Mouse (Mus musculus): ENCODE data around the gene Tmem189. TPM values are rescaled to one million over a fixed set of nuclear protein-coding genes. Genes with fewer than 3 reads are reported as not detected.

The Tmem189 gene
- polyA plus RNA-seq, 1 experiment = 288 TPM

- DNase-seq = no peak
- TF ChIP-seq POLR2A (IDR thresholded peaks at IDR 0.05; ENCODE audit: low read depth, low read length) (no peak), CTCF (conservative IDR thresholded peaks at IDR 0.05; ENCODE audit: insufficient read depth, insufficient read length, low read depth, low read length) (no peak)
- H3K36me3 ChIP-seq (ENCODE audit: control insufficient read depth, insufficient read depth, low read length) = no peaks in the 10 kb centered on the region
- no peaks in the 10 kb centered on the region for H3K27me3 ChIP-seq (replicated peaks; ENCODE audit: control insufficient read depth, insufficient read depth, low read length)
- 3% methylated on average over 12 of the region's 12 CpGs for WGBS
- peaks cover 33% of the 10 kb centered on the region for H3K4me1 ChIP-seq (ENCODE audit: control insufficient read depth, insufficient read depth, low read length)
- peak overlapping the region; percentile 83 for H3K4me3 ChIP-seq (ENCODE audit: insufficient read depth, low read depth, low read length)
- H3K27ac ChIP-seq (ENCODE audit: insufficient read depth, low read depth, low read length) = peak overlapping the region; percentile 86
Observed at GRCm38 (mm10) chr2:167660611-167660971, 29.0 kb downstream of the Tmem189 start.

- Histone ChIP-seq H3K27ac (ENCODE audit: insufficient read depth, low read depth, low read length) (peak overlapping the region; percentile 86), H3K4me1 (ENCODE audit: control insufficient read depth, insufficient read depth, low read length) (peaks cover 36% of the 10 kb centered on the region)
- no peak for TF ChIP-seq POLR2A (IDR thresholded peaks at IDR 0.05; ENCODE audit: low read depth, low read length)
- no peak for TF ChIP-seq CTCF (conservative IDR thresholded peaks at IDR 0.05; ENCODE audit: insufficient read depth, insufficient read length, low read depth, low read length)
Observed at GRCm38 (mm10) chr2:167659847-167660610, 29.6 kb downstream of the Tmem189 start.

DNA sequence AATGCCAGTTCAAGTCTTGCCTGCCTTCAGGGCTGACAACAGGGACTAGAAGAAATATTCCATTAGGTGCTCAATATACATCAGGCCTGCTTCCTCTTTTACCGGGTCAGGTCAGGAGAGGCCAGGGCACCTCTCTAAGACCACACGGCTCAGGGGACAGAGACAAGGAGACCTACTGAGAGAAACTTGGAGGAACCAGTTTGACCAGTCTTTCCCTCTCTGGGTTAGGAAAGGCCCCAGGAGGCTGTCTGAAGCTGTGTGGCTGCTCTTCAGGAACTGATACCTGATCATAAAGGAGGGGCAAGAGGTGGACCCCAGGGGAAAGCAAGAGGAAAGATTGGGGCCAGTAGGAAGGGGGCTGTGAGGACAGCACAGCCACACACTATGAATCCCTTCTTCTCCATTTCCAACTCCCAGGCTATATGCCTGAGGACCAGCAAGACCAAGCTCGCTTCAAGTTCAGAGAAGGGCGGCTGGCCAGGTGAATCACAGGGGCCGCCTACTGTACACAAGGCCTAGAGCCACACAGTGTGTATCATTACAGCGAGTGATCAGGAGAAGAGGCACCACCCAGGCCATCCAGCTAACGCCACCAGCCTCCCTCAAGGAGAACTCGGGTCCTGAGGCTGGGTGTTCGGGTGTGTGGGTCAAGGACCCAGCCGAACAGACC is 30.3 kb downstream of the Tmem189 start:
- H3K27ac ChIP-seq (ENCODE audit: insufficient read depth, low read depth, low read length) = peak overlapping the region; percentile 86

More at GRCm38 (mm10) chr2:167659847-167660610, 29.6 kb downstream of the Tmem189 start:
- H3K4me3 ChIP-seq (ENCODE audit: insufficient read depth, low read depth, low read length) = peak overlapping the region; percentile 83
- peak; percentile 96 for DNase-seq
- H3K36me3 ChIP-seq (ENCODE audit: control insufficient read depth, insufficient read depth, low read length) = no peaks in the 10 kb centered on the region
- 15% methylated on average over 13 of the region's 13 CpGs for WGBS
- H3K27me3 ChIP-seq (replicated peaks; ENCODE audit: control insufficient read depth, insufficient read depth, low read length) = no peaks in the 10 kb centered on the region

GRCm38 (mm10) chr2:167658712-167659111 is 30.9 kb downstream of the Tmem189 start:
- peaks cover 39% of the 10 kb centered on the region for H3K4me1 ChIP-seq (ENCODE audit: control insufficient read depth, insufficient read depth, low read length)
- no peak for TF ChIP-seq CTCF (conservative IDR thresholded peaks at IDR 0.05; ENCODE audit: insufficient read depth, insufficient read length, low read depth, low read length)
- TF ChIP-seq POLR2A (IDR thresholded peaks at IDR 0.05; ENCODE audit: low read depth, low read length) = no peak
- H3K36me3 ChIP-seq (ENCODE audit: control insufficient read depth, insufficient read depth, low read length) = peaks cover 2% of the 10 kb centered on the region; the same call in 1 of the 2 replicates
- DNase-seq = no peak
- no peaks in the 10 kb centered on the region for H3K27me3 ChIP-seq (replicated peaks; ENCODE audit: control insufficient read depth, insufficient read depth, low read length)
- H3K27ac ChIP-seq (ENCODE audit: insufficient read depth, low read depth, low read length) = peak overlapping the region; percentile 86
- WGBS = 36% methylated on average over 11 of the region's 11 CpGs
- H3K4me3 ChIP-seq (ENCODE audit: insufficient read depth, low read depth, low read length) = peak overlapping the region; percentile 83

More for the DNA sequence above, 30.3 kb downstream of the Tmem189 start:
- peak; percentile 60 for DNase-seq
- Histone ChIP-seq H3K36me3 (ENCODE audit: control insufficient read depth, insufficient read depth, low read length) (no peaks in the 10 kb centered on the region; the same call in 1 of the 2 replicates), H3K4me1 (ENCODE audit: control insufficient read depth, insufficient read depth, low read length) (peaks cover 39% of the 10 kb centered on the region), H3K4me3 (ENCODE audit: insufficient read depth, low read depth, low read length) (peak overlapping the region; percentile 83), H3K27me3 (replicated peaks; ENCODE audit: control insufficient read depth, insufficient read depth, low read length) (no peaks in the 10 kb centered on the region)
- 30% methylated on average over 10 of the region's 10 CpGs for WGBS
- no peak for TF ChIP-seq CTCF (conservative IDR thresholded peaks at IDR 0.05; ENCODE audit: insufficient read depth, insufficient read length, low read depth, low read length)
- no peak for TF ChIP-seq POLR2A (IDR thresholded peaks at IDR 0.05; ENCODE audit: low read depth, low read length)

GRCm38 (mm10) chr2:167657973-167658372 is 31.6 kb downstream of the Tmem189 start:
- 52% methylated on average over 4 of the region's 4 CpGs for WGBS
- H3K36me3 ChIP-seq (ENCODE audit: control insufficient read depth, insufficient read depth, low read length) = peaks cover 2% of the 10 kb centered on the region; the same call in 1 of the 2 replicates
- H3K4me3 ChIP-seq (ENCODE audit: insufficient read depth, low read depth, low read length) = peak overlapping the region; percentile 83; the same call in 1 of the 2 replicates
- peak overlapping the region; percentile 86; the same call in 1 of the 2 replicates for H3K27ac ChIP-seq (ENCODE audit: insufficient read depth, low read depth, low read length)
- TF ChIP-seq CTCF (conservative IDR thresholded peaks at IDR 0.05; ENCODE audit: insufficient read depth, insufficient read length, low read depth, low read length) (no peak), POLR2A (IDR thresholded peaks at IDR 0.05; ENCODE audit: low read depth, low read length) (no peak)
- H3K4me1 ChIP-seq (ENCODE audit: control insufficient read depth, insufficient read depth, low read length) = peaks cover 39% of the 10 kb centered on the region
- peak; percentile 71 for DNase-seq
- H3K27me3 ChIP-seq (replicated peaks; ENCODE audit: control insufficient read depth, insufficient read depth, low read length) = no peaks in the 10 kb centered on the region

DNA sequence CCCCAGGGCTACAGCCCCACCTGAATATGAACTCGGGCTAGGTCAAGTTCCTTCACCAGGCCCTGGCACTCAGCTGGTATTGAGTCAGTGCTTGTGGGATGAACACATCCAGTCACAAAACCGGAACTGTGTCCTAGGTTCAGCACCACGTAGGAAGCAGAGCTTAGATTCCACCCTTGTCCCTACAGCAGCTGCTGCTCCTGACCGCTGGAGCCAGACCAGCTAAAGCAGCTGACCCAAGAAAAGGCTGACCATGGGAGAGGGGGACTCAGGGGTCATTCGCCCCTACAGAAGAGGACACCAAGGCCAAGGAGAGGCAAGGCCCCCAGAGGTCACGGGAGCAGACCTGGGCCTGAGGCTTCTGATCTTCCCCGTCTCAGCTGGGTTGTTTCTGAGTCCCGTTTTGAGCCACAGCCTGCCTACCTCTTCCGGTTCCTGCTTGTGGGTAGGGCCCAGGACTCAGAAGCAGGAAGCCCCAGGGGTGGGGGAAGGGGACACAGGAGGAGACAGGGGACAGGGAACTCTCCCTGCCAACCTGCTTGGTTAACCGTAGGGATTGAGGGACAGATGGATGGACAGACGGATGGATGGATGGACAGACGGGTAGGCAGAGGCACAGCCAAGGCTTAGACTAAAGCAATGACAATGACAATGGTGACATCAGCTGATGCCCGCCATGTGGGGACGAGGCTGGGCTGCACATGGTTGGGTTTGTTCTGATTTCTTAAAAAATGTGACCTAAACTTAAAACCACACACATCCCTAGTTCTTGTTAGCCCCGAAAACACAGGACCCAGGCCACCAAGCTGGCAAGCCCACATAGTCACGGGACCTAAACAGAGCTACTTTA is 32.8 kb downstream of the Tmem189 start:
- peak overlapping the region; percentile 54 for H3K27ac ChIP-seq (ENCODE audit: insufficient read depth, low read depth, low read length)
- H3K4me3 ChIP-seq (ENCODE audit: insufficient read depth, low read depth, low read length) = peak overlapping the region; percentile 7; the same call in 1 of the 2 replicates
- TF ChIP-seq CTCF (conservative IDR thresholded peaks at IDR 0.05; ENCODE audit: insufficient read depth, insufficient read length, low read depth, low read length) = no peak
- TF ChIP-seq POLR2A (IDR thresholded peaks at IDR 0.05; ENCODE audit: low read depth, low read length) = no peak
- H3K36me3 ChIP-seq (ENCODE audit: control insufficient read depth, insufficient read depth, low read length) = peaks cover 2% of the 10 kb centered on the region; the same call in 1 of the 2 replicates
- peaks cover 39% of the 10 kb centered on the region for H3K4me1 ChIP-seq (ENCODE audit: control insufficient read depth, insufficient read depth, low read length)
- no peaks in the 10 kb centered on the region for H3K27me3 ChIP-seq (replicated peaks; ENCODE audit: control insufficient read depth, insufficient read depth, low read length)
- WGBS = 43% methylated on average over 16 of the region's 16 CpGs
- peak; percentile 71 for DNase-seq

Measured in kidney, adult 2 months (tissue).